Mouse (Mus musculus) liver, embryonic 12.5 days (tissue): ENCODE data around the gene Shf. TPM values are rescaled to one million over a fixed set of nuclear protein-coding genes. Genes with fewer than 3 reads are reported as not detected.
"Not testable (repeated sequence)": the region's sequence is repeated elsewhere in the genome, so short reads cannot be mapped to it uniquely, and the experiment has no call there.

ENCODE experiments used
- ATAC-seq: fragments of 200-750 bp; cut with Nextera tagmentation; 2 replicates; pipeline ENCODE4 v1.8.0; 2017; ENCODE audit warnings: moderate number of reproducible peaks, mild to moderate bottlenecking, moderate library complexity
- H3K27ac ChIP-seq: fragments of 300-500 bp; sonication (generic); 2 replicates; pipeline ENCODE4 v1.5.1; 2016; ENCODE audit warnings: mild to moderate bottlenecking
- H3K27me3 ChIP-seq: fragments of 300-500 bp; sonication (generic); replicated peaks from 2 replicates; pipeline ENCODE4 v1.6.1; 2016; ENCODE audit warnings: mild to moderate bottlenecking, moderate library complexity
- H3K36me3 ChIP-seq: fragments of 300-500 bp; sonication (generic); 2 replicates; pipeline ENCODE4 v1.6.1; 2016; ENCODE audit warnings: mild to moderate bottlenecking, moderate library complexity
- H3K4me1 ChIP-seq: fragments of 300-500 bp; sonication (generic); 2 replicates; pipeline ENCODE4 v1.6.1; 2016
- H3K4me2 ChIP-seq: fragments of 300-500 bp; sonication (generic); 2 replicates; pipeline ENCODE4 v1.6.1; 2016; ENCODE audit warnings: mild to moderate bottlenecking, moderate library complexity
- H3K4me3 ChIP-seq: fragments of 300-500 bp; sonication (generic); 2 replicates; pipeline ENCODE4 v1.5.1; 2016; ENCODE audit warnings: mild to moderate bottlenecking, moderate library complexity
- H3K9ac ChIP-seq: fragments of 300-500 bp; sonication (generic); 2 replicates; pipeline ENCODE4 v1.6.1; 2016; ENCODE audit warnings: mild to moderate bottlenecking, moderate library complexity
- H3K9me3 ChIP-seq: fragments of 300-500 bp; sonication (generic); replicated peaks from 2 replicates; pipeline ENCODE4 v1.6.1; 2016; ENCODE audit warnings: mild to moderate bottlenecking, moderate library complexity
- WGBS: fragments of 180-500 bp; shearing (Covaris S2); methylation state at CpG from one replicate; pipeline ENCODE4 v1.1.7; 2016; ENCODE audit not compliant: insufficient replicate concordance; 5-methylcytosine and 5-hydroxymethylcytosine counted together
- polyA plus RNA-seq: library from polyadenylated mRNA; unstranded; fragments of >200 nt; fragmentation: Nextera tagmentation; extraction: Ambion mirVana; gene quantifications from 2 replicates; pipeline ENCODE4 v1.2.1, GENCODE M21; 2016

Shf gene
- 2.0 TPM in 2 replicates for polyA plus RNA-seq

- peak within 1 kb of the TSS; percentile 85 for H3K4me3 ChIP-seq
- H3K9me3 ChIP-seq, result no peaks in the 10 kb centered on the region
- under 1% methylated on average over 33 of the region's 54 CpGs for WGBS
- peak; percentile 86 for ATAC-seq
- peak within 1 kb of the TSS; percentile 93 for H3K9ac ChIP-seq
- H3K4me1 ChIP-seq, result peaks cover 60% of the 10 kb centered on the region
- H3K27ac ChIP-seq, result peak within 1 kb of the TSS; percentile 80
- H3K36me3 ChIP-seq, result peaks cover 3% of the 10 kb centered on the region
- H3K4me2 ChIP-seq, result peak within 1 kb of the TSS; percentile 99
- H3K27me3 ChIP-seq, result peaks cover 2% of the 10 kb centered on the region; the same call in 1 of the 2 replicates
These were observed at the start of gene Shf for GRCm38 (mm10) chr2:122368995-122369739. TSS of gene Shf (minus strand) at chr2:122369162.

DNA sequence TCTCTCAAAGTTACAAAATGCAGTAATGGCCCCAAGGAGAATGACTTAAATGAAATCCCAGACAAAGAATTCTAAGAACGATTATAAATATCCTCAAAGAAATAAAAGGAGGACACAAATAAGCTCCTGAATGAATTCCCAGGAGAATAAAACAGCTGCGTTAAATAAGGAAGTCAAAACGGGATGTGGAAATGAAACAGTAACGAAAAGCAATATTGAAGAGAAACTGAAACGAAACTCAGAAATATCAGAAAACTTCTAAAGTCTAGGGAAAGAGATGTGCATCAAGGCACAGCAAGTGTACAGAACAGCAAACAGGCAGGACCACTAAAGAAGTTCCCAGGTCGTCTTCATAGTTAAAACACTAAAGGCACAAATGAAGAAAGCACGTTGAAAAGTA, 40.0 kb upstream of the Shf start:
- no peaks in the 10 kb centered on the region for H3K36me3 ChIP-seq
- H3K4me3 ChIP-seq, result no peak overlapping the region
- no peaks in the 10 kb centered on the region for H3K4me1 ChIP-seq
- ATAC-seq, result no peak
- H3K27me3 ChIP-seq, result no peaks in the 10 kb centered on the region
- no peak overlapping the region for H3K4me2 ChIP-seq
- no peak overlapping the region for H3K27ac ChIP-seq
- no peak overlapping the region for H3K9ac ChIP-seq
- no peaks in the 10 kb centered on the region for H3K9me3 ChIP-seq
- 65% methylated on average over 7 of the region's 7 CpGs for WGBS

GRCm38 (mm10) chr2:122407607-122408006, 38.6 kb upstream of the Shf start:
- 65% methylated on average over 2 of the region's 2 CpGs for WGBS
- no peak for ATAC-seq

GRCm38 (mm10) chr2:122396150-122396549, 27.2 kb upstream of the Shf start:
- H3K27ac ChIP-seq, result no peak overlapping the region
- no peaks in the 10 kb centered on the region for H3K4me1 ChIP-seq
- no peak overlapping the region for H3K4me2 ChIP-seq
- H3K36me3 ChIP-seq, result no peaks in the 10 kb centered on the region
- no peaks in the 10 kb centered on the region for H3K27me3 ChIP-seq
- H3K9ac ChIP-seq, result no peak overlapping the region
- ATAC-seq, result no peak
- no peak overlapping the region for H3K4me3 ChIP-seq
- 67% methylated on average over 1 of the region's 1 CpGs for WGBS
- H3K9me3 ChIP-seq, result no peaks in the 10 kb centered on the region

More at GRCm38 (mm10) chr2:122407607-122408006, 38.6 kb upstream of the Shf start:
- no peaks in the 10 kb centered on the region for H3K27me3 ChIP-seq
- H3K27ac ChIP-seq, result no peak overlapping the region
- no peak overlapping the region for H3K4me3 ChIP-seq
- no peak overlapping the region for H3K4me2 ChIP-seq
- no peak overlapping the region for H3K9ac ChIP-seq
- H3K9me3 ChIP-seq, result no peaks in the 10 kb centered on the region
- H3K4me1 ChIP-seq, result no peaks in the 10 kb centered on the region
- H3K36me3 ChIP-seq, result no peaks in the 10 kb centered on the region

DNA sequence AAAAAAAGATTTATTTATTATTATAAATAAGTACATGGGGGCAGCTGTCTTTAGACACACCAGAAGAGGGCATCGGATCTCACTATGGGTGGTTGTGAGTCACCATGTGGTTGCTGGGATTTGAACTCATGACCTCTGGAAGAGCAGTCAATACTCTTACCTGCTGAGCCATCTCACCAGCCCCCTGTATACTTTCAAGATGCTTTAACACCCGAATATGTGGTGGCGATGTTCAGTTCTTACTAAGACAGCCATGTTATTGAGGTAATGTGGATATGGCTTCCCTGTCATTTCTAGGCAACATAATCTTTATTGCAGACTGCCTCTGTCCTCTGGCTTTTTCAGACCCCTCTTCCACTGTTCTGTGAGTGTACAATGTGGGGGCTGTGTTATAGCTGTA, 18.2 kb upstream of the Shf start:
- ATAC-seq, result not testable (repeated sequence)

DNA sequence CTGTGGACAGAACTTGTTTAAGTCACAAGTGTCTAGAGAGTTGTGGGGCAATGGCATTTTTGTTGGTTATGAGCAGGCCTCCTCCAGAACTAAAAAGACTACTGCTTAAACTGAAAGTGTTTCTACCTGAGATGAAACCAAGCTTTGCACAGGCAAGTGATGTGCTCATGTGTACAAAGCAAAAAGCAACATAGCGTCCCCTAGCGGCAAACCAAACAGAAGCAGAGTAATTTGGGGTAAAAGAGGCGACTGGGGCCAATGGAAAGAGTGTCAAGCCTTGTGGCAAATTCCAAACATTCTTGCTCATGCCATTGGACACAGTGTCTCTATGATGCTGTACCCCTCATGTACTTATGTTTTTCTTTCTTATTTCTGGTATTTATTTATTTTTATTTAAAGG, 16.1 kb upstream of the Shf start:
- Histone ChIP-seq H3K9me3 (no peaks in the 10 kb centered on the region), H3K27me3 (0 out of 2 replicates have a peak, but pooled peaks cover 2% of the 10 kb centered on the region), H3K27ac (no peak overlapping the region), H3K9ac (no peak overlapping the region), H3K36me3 (no peaks in the 10 kb centered on the region), H3K4me3 (no peak overlapping the region), H3K4me1 (peaks cover 6% of the 10 kb centered on the region), H3K4me2 (no peak overlapping the region)
- 28% methylated on average over 3 of the region's 3 CpGs for WGBS
- ATAC-seq, result no peak

More for the DNA sequence above, 18.2 kb upstream of the Shf start:
- not testable (repeated sequence) for H3K4me2 ChIP-seq, H3K27me3 ChIP-seq, H3K9ac ChIP-seq, H3K27ac ChIP-seq, H3K4me3 ChIP-seq, H3K9me3 ChIP-seq, H3K36me3 ChIP-seq, H3K4me1 ChIP-seq
- WGBS, result 80% methylated on average over 3 of the region's 3 CpGs

GRCm38 (mm10) chr2:122382121-122382520, 13.2 kb upstream of the Shf start:
- no peak overlapping the region for H3K4me3 ChIP-seq
- no peaks in the 10 kb centered on the region for H3K36me3 ChIP-seq
- H3K27me3 ChIP-seq, result peaks cover 6% of the 10 kb centered on the region
- no peak overlapping the region for H3K4me2 ChIP-seq
- H3K9me3 ChIP-seq, result no peaks in the 10 kb centered on the region
- no peak overlapping the region for H3K27ac ChIP-seq
- WGBS, result 68% methylated on average over 6 of the region's 6 CpGs
- no peak for ATAC-seq
- H3K9ac ChIP-seq, result no peak overlapping the region
- H3K4me1 ChIP-seq, result peaks cover 19% of the 10 kb centered on the region

- Histone ChIP-seq H3K27me3 (peaks cover 6% of the 10 kb centered on the region), H3K4me2 (peak overlapping the region; percentile 61; the same call in 1 of the 2 replicates), H3K36me3 (no peaks in the 10 kb centered on the region), H3K9me3 (no peaks in the 10 kb centered on the region), H3K27ac (no peak overlapping the region), H3K9ac (no peak overlapping the region), H3K4me3 (no peak overlapping the region), H3K4me1 (peaks cover 21% of the 10 kb centered on the region)
- WGBS, result 59% methylated on average over 16 of the region's 16 CpGs
- ATAC-seq, result no peak
These were observed 12.6 kb upstream of the Shf start for GRCm38 (mm10) chr2:122381329-122382103.

DNA sequence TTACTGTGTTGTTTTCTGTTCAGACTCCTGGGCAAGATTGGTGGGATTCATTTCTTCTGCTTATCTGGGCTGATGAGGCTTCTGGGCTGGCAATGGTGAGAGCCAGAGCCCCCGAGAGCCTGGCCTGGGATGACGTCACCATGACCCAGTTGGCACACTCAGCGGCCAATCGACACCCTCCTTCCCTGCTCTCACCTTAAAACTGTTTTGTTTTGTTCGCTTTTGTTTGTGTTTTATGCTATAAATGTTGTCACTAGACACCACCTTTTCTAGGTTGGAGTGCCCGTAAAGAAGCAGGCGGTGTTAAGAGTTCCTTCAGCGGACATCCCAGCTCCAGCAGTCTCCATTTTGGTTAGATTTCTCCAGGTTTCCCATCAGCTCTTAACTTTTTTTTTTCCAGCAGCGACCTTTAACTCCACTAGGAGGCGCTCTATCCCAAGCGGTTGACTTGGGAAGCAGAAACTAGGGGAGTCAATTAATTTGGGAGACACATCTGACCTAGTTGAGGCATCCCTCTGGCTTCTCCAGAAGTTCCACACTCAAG, 11.9 kb upstream of the Shf start:
- Histone ChIP-seq H3K36me3 (no peaks in the 10 kb centered on the region), H3K4me2 (peak overlapping the region; percentile 61), H3K27ac (no peak overlapping the region), H3K9me3 (no peaks in the 10 kb centered on the region), H3K27me3 (peaks cover 6% of the 10 kb centered on the region), H3K4me3 (peak overlapping the region; percentile 40), H3K9ac (no peak overlapping the region; the same call in 1 of the 2 replicates), H3K4me1 (peaks cover 26% of the 10 kb centered on the region)
- ATAC-seq, result no peak
- WGBS, result 7% methylated on average over 11 of the region's 11 CpGs

- Histone ChIP-seq H3K9ac (no peak overlapping the region), H3K4me1 (peaks cover 32% of the 10 kb centered on the region), H3K4me2 (no peak overlapping the region), H3K27ac (no peak overlapping the region), H3K36me3 (no peaks in the 10 kb centered on the region), H3K4me3 (no peak overlapping the region), H3K27me3 (peaks cover 6% of the 10 kb centered on the region), H3K9me3 (no peaks in the 10 kb centered on the region)
- WGBS, result 46% methylated on average over 2 of the region's 2 CpGs
- ATAC-seq, result no peak
These were observed 10.3 kb upstream of the Shf start for GRCm38 (mm10) chr2:122379292-122379650.

GRCm38 (mm10) chr2:122378421-122379291, 9.7 kb upstream of the Shf start:
- Histone ChIP-seq H3K27ac (0 out of 2 replicates have a peak overlapping the region, but pooled peaks have one; percentile 12), H3K9ac (peak overlapping the region; percentile 33)

More at GRCm38 (mm10) chr2:122378421-122379291, 9.7 kb upstream of the Shf start:
- peaks cover 32% of the 10 kb centered on the region for H3K4me1 ChIP-seq
- H3K27me3 ChIP-seq, result peaks cover 4% of the 10 kb centered on the region
- H3K4me2 ChIP-seq, result peak overlapping the region; percentile 82
- no peaks in the 10 kb centered on the region for H3K36me3 ChIP-seq
- peak overlapping the region; percentile 76 for H3K4me3 ChIP-seq
- no peaks in the 10 kb centered on the region for H3K9me3 ChIP-seq
- ATAC-seq, result no peak
- WGBS, result 14% methylated on average over 8 of the region's 8 CpGs
